Mouse (Mus musculus) MEL (cell line): ENCODE results near the gene Bap1. TPM values are rescaled to one million over a fixed set of nuclear protein-coding genes. Genes with fewer than 3 reads are reported as not detected.

Source experiments
- DNase-seq: peaks from one replicate; pipeline ENCODE4 v3.0.0; 2011; ENCODE audit warnings: low read depth, low spot score
- H3K27ac ChIP-seq: 2 replicates; pipeline ENCODE4 v1.5.1; 2012; ENCODE audit warnings: low read depth, mild to moderate bottlenecking, control low read depth, low read length, moderate library complexity; ENCODE audit not compliant: control insufficient read depth
- H3K27me3 ChIP-seq, 2 experiments: fragments of 150-350 bp in 1 of 2; sonication (generic) in 1 of 2; 2 replicates each; pipeline ENCODE4 v1.6.1; 2012; ENCODE audit warnings: low read length in 2 of 2, mild to moderate bottlenecking in 2 of 2, improper control_type of control experiment in 1 of 2, moderate library complexity in 1 of 2; ENCODE audit not compliant: insufficient read depth in 2 of 2, control insufficient read depth in 1 of 2
- H3K36me3 ChIP-seq, 2 experiments: 2 replicates each; pipeline ENCODE4 v1.6.1; 2012 to 2014; ENCODE audit warnings: low read length in 2 of 2, improper control_type of control experiment in 1 of 2, inconsistent platforms in 1 of 2, mild to moderate bottlenecking in 1 of 2; ENCODE audit not compliant: insufficient read depth in 2 of 2, control insufficient read depth in 1 of 2
- H3K4me1 ChIP-seq, 2 experiments: fragments of 150-350 bp in 1 of 2; sonication (generic) in 1 of 2; 2 replicates each; pipeline ENCODE4 v1.6.1; 2012; ENCODE audit warnings: low read length in 2 of 2, improper control_type of control experiment in 1 of 2, mild to moderate bottlenecking in 1 of 2; ENCODE audit not compliant: insufficient read depth in 2 of 2, control insufficient read depth in 1 of 2
- H3K4me3 ChIP-seq, 2 experiments: fragments of 150-350 bp in 1 of 2; sonication (generic) in 1 of 2; 2 replicates each; pipeline ENCODE4 v1.5.1; 2012; ENCODE audit warnings: low read depth in 2 of 2, low read length in 2 of 2, mild to moderate bottlenecking in 2 of 2, moderate library complexity in 2 of 2, control low read depth in 1 of 2, improper control_type of control experiment in 1 of 2; ENCODE audit not compliant: control insufficient read depth in 1 of 2, insufficient read depth in 1 of 2
- H3K79me2 ChIP-seq: 2 replicates; pipeline ENCODE4 v1.6.1; 2012; ENCODE audit warnings: mild to moderate bottlenecking, low read length, moderate library complexity; ENCODE audit not compliant: control insufficient read depth, poor library complexity, insufficient read depth
- H3K9ac ChIP-seq: 2 replicates; pipeline ENCODE4 v1.6.1; 2012; ENCODE audit warnings: low read depth, mild to moderate bottlenecking, control low read depth, low read length, moderate library complexity; ENCODE audit not compliant: control insufficient read depth, poor library complexity, severe bottlenecking
- H3K9me3 ChIP-seq: fragments of 150-350 bp; sonication (generic); replicated peaks from 2 replicates; pipeline ENCODE4 v1.6.1; 2012; ENCODE audit warnings: mild to moderate bottlenecking, low read length, improper control_type of control experiment, moderate library complexity; ENCODE audit not compliant: insufficient read depth
- ETS1 ChIP-seq: IDR thresholded peaks from 2 replicates; pipeline ENCODE4 v1.6.1; 2012; ENCODE audit warnings: low read depth, mild to moderate bottlenecking, inconsistent platforms, low read length, improper control_type of control experiment, moderate library complexity
- JUND ChIP-seq: IDR thresholded peaks from 2 replicates; pipeline ENCODE4 v1.6.1; 2011; ENCODE audit warnings: low read depth, mild to moderate bottlenecking, improper control_type of control experiment, low read length
- MAX ChIP-seq: IDR thresholded peaks from 2 replicates; pipeline ENCODE4 v1.6.1; 2011; ENCODE audit warnings: low read length, improper control_type of control experiment
- MAZ ChIP-seq: IDR thresholded peaks from 2 replicates; pipeline ENCODE4 v1.6.1; 2012; ENCODE audit warnings: low read depth, mild to moderate bottlenecking, inconsistent platforms, low read length, improper control_type of control experiment
- MEF2A ChIP-seq: IDR thresholded peaks from 2 replicates; pipeline ENCODE4 v1.6.1; 2014; ENCODE audit warnings: low read depth, mild to moderate bottlenecking, inconsistent platforms, low read length, improper control_type of control experiment; ENCODE audit not compliant: poor library complexity, insufficient replicate concordance, severe bottlenecking; ENCODE audit errors: extremely low read depth
- MYC ChIP-seq: IDR thresholded peaks from 2 replicates; pipeline ENCODE4 v1.6.1; 2011; ENCODE audit warnings: low read depth, mild to moderate bottlenecking, low read length, improper control_type of control experiment, moderate library complexity
- NELFE ChIP-seq: IDR thresholded peaks from 2 replicates; pipeline ENCODE4 v1.6.1; 2011; ENCODE audit warnings: low read depth, low read length, improper control_type of control experiment
- NRF1 ChIP-seq: IDR thresholded peaks from 2 replicates; pipeline ENCODE4 v1.6.1; 2014; ENCODE audit warnings: low read depth, mild to moderate bottlenecking, inconsistent platforms, low read length, improper control_type of control experiment, moderate library complexity; ENCODE audit not compliant: poor library complexity, insufficient read depth, severe bottlenecking
- POLR2AphosphoS2 ChIP-seq: IDR thresholded peaks from 2 replicates; pipeline ENCODE4 v1.6.1; 2011; ENCODE audit warnings: low read length, improper control_type of control experiment
- SMC3 ChIP-seq: IDR thresholded peaks from 2 replicates; pipeline ENCODE4 v1.6.1; 2011; ENCODE audit warnings: low read depth, low read length, improper control_type of control experiment
- TAL1 ChIP-seq: IDR thresholded peaks from 2 replicates; pipeline ENCODE4 v1.6.1; 2012; ENCODE audit warnings: mild to moderate bottlenecking, inconsistent platforms, low read length, moderate library complexity, mixed read lengths
- TBP ChIP-seq: IDR thresholded peaks from 2 replicates; pipeline ENCODE4 v1.8.0; 2011; ENCODE audit warnings: low read depth, low read length, improper control_type of control experiment
- TCF12 ChIP-seq: IDR thresholded peaks from 2 replicates; pipeline ENCODE4 v1.6.1; 2014; ENCODE audit warnings: low read depth, mild to moderate bottlenecking, inconsistent platforms, low read length, improper control_type of control experiment, moderate library complexity
- UBTF ChIP-seq: IDR thresholded peaks from 2 replicates; pipeline ENCODE4 v1.6.1; 2012; ENCODE audit warnings: low read depth, mild to moderate bottlenecking, inconsistent platforms, low read length, improper control_type of control experiment, moderate library complexity, borderline replicate concordance; ENCODE audit not compliant: insufficient read depth
- polyA plus RNA-seq, 2 experiments: library from polyadenylated mRNA; stranded (reverse) in 1 of 2; unstranded in 1 of 2; fragments of >175 nt in 1 of 2; fragments of >200 nt in 1 of 2; gene quantifications; 2 replicates each; pipeline versions ENCODE4 v1.2.1 to v1.2.4; 2012; ENCODE audit warnings: low replicate concordance in 2 of 2, low read depth in 1 of 2; ENCODE audit not compliant: insufficient read length in 2 of 2, insufficient read depth in 1 of 2, missing spikeins in 1 of 2
- total RNA-seq: library from RNA; depleted of rRNA; stranded (reverse); fragments of 300-350 nt; gene quantifications from 2 replicates; pipeline ENCODE4 v1.2.3, GENCODE M21; 2012

The Bap1 gene
- total and polyA plus RNA-seq, 3 experiments = 85.4 to 177 (median 112) TPM

DNA sequence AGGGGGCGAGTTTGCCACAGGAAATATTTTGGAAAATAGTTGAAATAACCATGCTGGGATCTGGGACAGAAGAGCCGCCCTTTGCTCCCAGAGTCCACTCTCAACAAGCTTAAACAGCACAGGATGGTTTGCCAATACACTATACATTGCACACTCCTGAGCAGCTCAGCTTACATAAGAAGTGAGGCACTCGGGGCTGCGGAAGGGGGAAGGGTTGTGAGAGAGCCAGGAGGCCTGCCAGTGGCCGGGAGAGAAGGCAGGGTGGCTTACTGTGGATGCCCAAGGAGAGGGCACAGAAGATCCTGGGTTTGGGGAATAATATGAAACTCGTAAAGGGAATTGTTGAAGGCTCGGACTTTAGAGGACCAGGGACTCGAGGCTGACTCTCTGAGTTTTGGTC lies 37.4 kb upstream of the Bap1 start:
- peaks cover 0 to 5% of the 10 kb centered on the region in 2 experiments; a peak in 2 of 4 replicates for H3K27me3 ChIP-seq
- peaks cover 0 to 2% of the 10 kb centered on the region in 2 experiments; a peak in 1 of 4 replicates for H3K4me1 ChIP-seq
- no peaks in the 10 kb centered on the region for H3K9me3 ChIP-seq
- H3K79me2 ChIP-seq = no peaks in the 10 kb centered on the region
- DNase-seq = no peak
- TF ChIP-seq MAX = no peak
- no peak for TF ChIP-seq JUND
- TF ChIP-seq TCF12 = no peak
- TF ChIP-seq TBP = no peak
- no peak for TF ChIP-seq SMC3
- no peak for TF ChIP-seq TAL1
- no peak for TF ChIP-seq MEF2A
- TF ChIP-seq NRF1 = no peak
- TF ChIP-seq POLR2AphosphoS2 = no peak
- no peaks in the 10 kb centered on the region for H3K36me3 ChIP-seq
- no peak overlapping the region for H3K4me3 ChIP-seq
- H3K9ac ChIP-seq = no peak overlapping the region
- no peak overlapping the region for H3K27ac ChIP-seq

- no peaks in the 10 kb centered on the region for H3K9me3 ChIP-seq
- no peak overlapping the region for H3K9ac ChIP-seq
- no peak overlapping the region for H3K27ac ChIP-seq
- H3K27me3 ChIP-seq = peaks cover 0 to 5% of the 10 kb centered on the region in 2 experiments; a peak in 2 of 4 replicates
- no peak for DNase-seq
- peaks cover 0 to 2% of the 10 kb centered on the region in 2 experiments; a peak in 1 of 4 replicates for H3K4me1 ChIP-seq
- H3K4me3 ChIP-seq = no peak overlapping the region
- H3K36me3 ChIP-seq = no peaks in the 10 kb centered on the region
- TF ChIP-seq ETS1 = no peak
- no peak for TF ChIP-seq MAZ
- TF ChIP-seq MAX = no peak
- TF ChIP-seq NELFE = no peak
- no peak for TF ChIP-seq UBTF
- no peak for TF ChIP-seq MYC
- no peaks in the 10 kb centered on the region for H3K79me2 ChIP-seq
Measured at GRCm38 (mm10) chr14:31214684-31215083, 36.6 kb upstream of the Bap1 start.
